Mouse (Mus musculus) c-Kit-positive CD71-positive TER-119-positive erythroid progenitor cells, embryonic 14.5 days (primary cell): ENCODE data around the gene Zbtb8os.

ENCODE experiments used
- DNase-seq: peaks from one replicate; pipeline ENCODE4 v3.0.0-alpha.2; 2013; ENCODE audit warnings: low spot score

Gene Zbtb8os

GRCm38 (mm10) chr4:129376961-129377545 is 41.6 kb downstream of the Zbtb8os start:
- peak; percentile 41 for DNase-seq

GRCm38 (mm10) chr4:129377601-129378390 is 42.3 kb downstream of the Zbtb8os start, which contains the start of gene Zbtb8a:
TSS of gene Zbtb8a (minus strand) at chr4:129378116.
- peak; percentile 30 for DNase-seq

GRCm38 (mm10) chr4:129379805-129380204 is 44.3 kb downstream of the Zbtb8os start:
- DNase-seq = no peak

GRCm38 (mm10) chr4:129381148-129381547 is 45.7 kb downstream of the Zbtb8os start:
- no peak for DNase-seq

GRCm38 (mm10) chr4:129382029-129382428 is 46.5 kb downstream of the Zbtb8os start:
- no peak for DNase-seq

GRCm38 (mm10) chr4:129382488-129382887 is 47.0 kb downstream of the Zbtb8os start:
- no peak for DNase-seq

GRCm38 (mm10) chr4:129383586-129383985 is 48.1 kb downstream of the Zbtb8os start:
- DNase-seq = no peak

- no peak for DNase-seq
These were observed 48.9 kb downstream of the Zbtb8os start for GRCm38 (mm10) chr4:129384440-129384839.

GRCm38 (mm10) chr4:129385685-129386084 is 50.2 kb downstream of the Zbtb8os start:
- no peak for DNase-seq

GRCm38 (mm10) chr4:129386269-129386946 is 50.9 kb downstream of the Zbtb8os start:
- DNase-seq = peak; percentile 74

- DNase-seq = no peak
These were observed 51.5 kb downstream of the Zbtb8os start for GRCm38 (mm10) chr4:129386989-129387388.

- no peak for DNase-seq
These were observed 52.9 kb downstream of the Zbtb8os start for GRCm38 (mm10) chr4:129388404-129388803.

- DNase-seq = no peak
These were observed 54.8 kb downstream of the Zbtb8os start for GRCm38 (mm10) chr4:129390216-129390743.

GRCm38 (mm10) chr4:129390936-129391557 is 55.6 kb downstream of the Zbtb8os start:
- DNase-seq = no peak

- DNase-seq = no peak
These were observed 58.8 kb downstream of the Zbtb8os start for GRCm38 (mm10) chr4:129394089-129394870.

- DNase-seq = no peak
These were observed 61.5 kb downstream of the Zbtb8os start for GRCm38 (mm10) chr4:129396960-129397359.

GRCm38 (mm10) chr4:129399813-129400212 is 64.3 kb downstream of the Zbtb8os start:
- DNase-seq = no peak
